Mouse (Mus musculus): Measurements from ENCODE around the gene Prss43. TPM values are rescaled to one million over a fixed set of nuclear protein-coding genes. Genes with fewer than 3 reads are reported as not detected.

Gene Prss43
- total RNA-seq, 1 experiment from 2014 or later, result not detected

Other genes with a start within 250 kb of the Prss43 start
- gene Nradd, start 202.2 kb upstream of the Prss43 start, total RNA-seq (2021), result 18.5 and 20.9 TPM in 2 replicates
- 7.9 and 10.1 TPM in 2 replicates for gene Nbeal2, start 172.5 kb upstream of the Prss43 start, total RNA-seq (2021)
- gene Ccdc12, start 170.2 kb upstream of the Prss43 start, total RNA-seq (2021), result 64.0 and 69.5 TPM in 2 replicates
- 1.2 TPM in 1 of 2 replicates, not detected in the other for gene Myl3, start 84.8 kb upstream of the Prss43 start, total RNA-seq (2021)
- gene Pth1r, start 79.5 kb upstream of the Prss43 start, total RNA-seq (2021), result 8.0 and 9.7 TPM in 2 replicates
- gene Prss42, start 28.5 kb upstream of the Prss43 start, total RNA-seq (2021), result not detected in 2 replicates
- gene Prss44, start 12.7 kb upstream of the Prss43 start, total RNA-seq (2021), result not detected in 2 replicates
- not detected in 2 replicates for gene Prss45, start 7.9 kb downstream of the Prss43 start, total RNA-seq (2021)
- gene Prss46, start 17.8 kb downstream of the Prss43 start, total RNA-seq (2021), result not detected in 2 replicates
- gene Prss50, start 31.3 kb downstream of the Prss43 start, total RNA-seq (2021), result not detected in 2 replicates
- gene Als2cl, start 53.2 kb downstream of the Prss43 start, total RNA-seq (2021), result 19.7 and 22.1 TPM in 2 replicates
- gene Tmie, start 53.4 kb downstream of the Prss43 start, total RNA-seq (2021), result 2.0 and 2.3 TPM in 2 replicates
- gene Fam240a, start 90.2 kb downstream of the Prss43 start, total RNA-seq (2021), result not detected in 2 replicates
- not detected in 2 replicates for gene Tdgf1, start 119.5 kb downstream of the Prss43 start, total RNA-seq (2021)
- 8.9 and 10.5 TPM in 2 replicates for gene Lrrc2, start 124.9 kb downstream of the Prss43 start, total RNA-seq (2021)
- 3.0 and 4.8 TPM in 2 replicates for gene Rtp3, start 163.9 kb downstream of the Prss43 start, total RNA-seq (2021)
- 0.49 and 2.4 TPM in 2 replicates for gene Ltf, start 192.6 kb downstream of the Prss43 start, total RNA-seq (2021)
- gene Ccrl2, start 230.8 kb downstream of the Prss43 start, total RNA-seq (2021), result 4.2 and 4.5 TPM in 2 replicates